Mouse (Mus musculus): ENCODE results near the gene Nap1l1. TPM values are rescaled to one million over a fixed set of nuclear protein-coding genes. Genes with fewer than 3 reads are reported as not detected.

Nap1l1 gene
- polyA plus RNA-seq, 1 experiment from 2014 or later: 127 TPM

DNA sequence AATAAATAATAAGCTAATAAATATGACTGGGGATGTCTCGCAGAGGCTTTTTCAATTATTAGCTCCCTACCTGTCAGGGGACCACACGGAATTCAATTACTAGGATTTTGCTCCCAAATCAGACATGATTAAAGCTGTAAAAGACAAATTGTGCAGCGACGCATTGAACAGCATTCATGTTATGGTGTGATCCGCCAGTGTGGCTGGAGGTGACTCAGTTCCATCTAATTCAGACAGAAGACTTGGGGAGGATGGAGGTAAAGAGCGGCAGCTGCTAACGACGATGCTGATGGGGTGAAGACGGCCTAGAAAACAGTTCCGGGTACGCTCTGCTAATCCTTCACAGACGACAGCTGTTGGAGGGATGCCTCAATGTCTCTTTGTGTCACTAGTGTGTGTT lies 50.9 kb downstream of the Nap1l1 start:
- Histone ChIP-seq H3K27ac (ENCODE audit: low read length) (no peak overlapping the region), H3K4me2 (replicated peaks; ENCODE audit: low read depth, low read length) (no peak overlapping the region), H3K4me1 (ENCODE audit: insufficient read depth, low read depth, low read length) (peaks cover 9% of the 10 kb centered on the region; the same call in 1 of the 2 replicates), H3K9ac (replicated peaks; ENCODE audit: low read depth) (no peak overlapping the region), H3K4me3 (ENCODE audit: low read depth, low read length) (no peak overlapping the region), H3K27me3 (replicated peaks; ENCODE audit: insufficient read depth, low read length) (no peaks in the 10 kb centered on the region), H3K9me3 (ENCODE audit: low read length) (no peaks in the 10 kb centered on the region), H3K36me3 (ENCODE audit: insufficient read depth, low read length) (no peaks in the 10 kb centered on the region)
- WGBS: 86% methylated on average over 12 of the region's 12 CpGs
- TF ChIP-seq CTCF (IDR thresholded peaks at IDR 0.05): no peak
- no peak for TF ChIP-seq EP300 (IDR thresholded peaks at IDR 0.05)
- ATAC-seq (no peak), DNase-seq (ENCODE audit: low spot score) (no peak)

DNA sequence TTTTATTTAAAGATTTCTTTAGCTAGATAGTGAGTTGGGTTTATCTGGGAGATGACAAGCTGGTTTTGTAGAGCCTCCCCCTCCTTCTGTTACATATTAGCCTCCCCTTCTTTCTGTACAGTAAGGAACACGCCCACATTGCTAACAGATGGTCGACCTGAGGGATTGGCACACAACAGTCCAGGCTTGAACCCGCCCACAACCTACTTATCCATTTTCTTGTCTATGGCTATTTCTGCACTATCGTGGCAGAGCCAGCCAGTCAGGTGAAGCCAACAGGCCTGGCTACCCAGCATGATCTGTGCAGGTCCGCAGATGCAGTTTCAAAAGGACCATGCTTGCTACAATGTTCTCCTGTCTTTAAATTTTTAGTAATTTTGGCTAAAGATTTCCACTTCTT lies 54.0 kb downstream of the Nap1l1 start:
- DNase-seq (ENCODE audit: low spot score) (no peak), ATAC-seq (no peak)
- H3K9me3 ChIP-seq (ENCODE audit: low read length): no peaks in the 10 kb centered on the region
- H3K27me3 ChIP-seq (replicated peaks; ENCODE audit: insufficient read depth, low read length): no peaks in the 10 kb centered on the region
- TF ChIP-seq EP300 (IDR thresholded peaks at IDR 0.05): no peak
- no peak for TF ChIP-seq CTCF (IDR thresholded peaks at IDR 0.05)
- H3K4me3 ChIP-seq (ENCODE audit: low read depth, low read length): no peak overlapping the region
- no peaks in the 10 kb centered on the region for H3K36me3 ChIP-seq (ENCODE audit: insufficient read depth, low read length)
- no peak overlapping the region for H3K4me2 ChIP-seq (replicated peaks; ENCODE audit: low read depth, low read length)
- H3K27ac ChIP-seq (ENCODE audit: low read length): no peak overlapping the region
- WGBS: 70% methylated on average over 5 of the region's 5 CpGs
- no peak overlapping the region for H3K9ac ChIP-seq (replicated peaks; ENCODE audit: low read depth)
- no peaks in the 10 kb centered on the region for H3K4me1 ChIP-seq (ENCODE audit: insufficient read depth, low read depth, low read length)

DNA sequence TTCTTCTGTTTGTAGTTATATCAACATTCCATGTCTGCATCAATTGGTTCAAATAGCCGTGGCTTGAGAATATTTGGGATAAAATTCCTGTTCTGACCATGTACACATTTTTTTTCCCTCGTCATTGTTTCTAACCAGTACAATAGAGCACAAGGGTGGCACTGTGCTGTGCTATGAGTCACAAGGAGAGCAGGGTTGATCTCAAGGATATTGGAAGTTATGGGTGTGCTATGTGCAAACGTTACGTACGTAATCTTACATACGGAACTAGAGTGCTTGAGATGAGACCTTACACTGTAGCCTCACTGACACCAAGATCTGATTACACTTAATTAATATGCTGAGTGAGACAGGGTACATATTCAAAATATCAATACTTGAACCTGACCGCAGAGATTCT lies 54.6 kb downstream of the Nap1l1 start:
- DNase-seq (ENCODE audit: low spot score) (no peak), ATAC-seq (no peak; the same call in 1 of the 2 replicates)
- H3K9ac ChIP-seq (replicated peaks; ENCODE audit: low read depth): no peak overlapping the region
- WGBS: 72% methylated on average over 7 of the region's 7 CpGs
- H3K9me3 ChIP-seq (ENCODE audit: low read length): no peaks in the 10 kb centered on the region
- H3K36me3 ChIP-seq (ENCODE audit: insufficient read depth, low read length): no peaks in the 10 kb centered on the region
- no peak overlapping the region for H3K4me3 ChIP-seq (ENCODE audit: low read depth, low read length)
- no peaks in the 10 kb centered on the region for H3K27me3 ChIP-seq (replicated peaks; ENCODE audit: insufficient read depth, low read length)
- no peak overlapping the region for H3K4me2 ChIP-seq (replicated peaks; ENCODE audit: low read depth, low read length)
- no peak for TF ChIP-seq CTCF (IDR thresholded peaks at IDR 0.05)
- TF ChIP-seq EP300 (IDR thresholded peaks at IDR 0.05): no peak
- no peak overlapping the region for H3K27ac ChIP-seq (ENCODE audit: low read length)
- H3K4me1 ChIP-seq (ENCODE audit: insufficient read depth, low read depth, low read length): no peaks in the 10 kb centered on the region

DNA sequence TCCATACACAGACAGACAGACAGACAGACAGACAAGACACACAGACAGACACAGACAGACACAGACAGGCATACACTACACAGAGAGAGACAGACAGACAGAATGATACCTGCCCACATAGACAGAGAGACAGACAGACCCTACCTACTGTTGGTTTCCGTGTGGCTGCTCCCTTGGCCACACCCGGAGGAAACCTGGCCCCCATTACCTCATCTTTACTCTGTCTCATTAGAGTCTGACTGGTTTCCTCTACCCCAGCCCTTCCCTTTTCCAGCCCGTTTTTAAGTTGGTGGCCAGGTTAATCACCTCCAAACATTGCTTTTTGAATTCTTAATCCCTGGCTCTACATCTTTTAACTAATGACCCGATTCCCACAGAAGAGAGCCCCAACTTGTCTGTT lies 55.3 kb downstream of the Nap1l1 start:
- 58% methylated on average over 4 of the region's 4 CpGs for WGBS
- Histone ChIP-seq H3K27me3 (replicated peaks; ENCODE audit: insufficient read depth, low read length) (no peaks in the 10 kb centered on the region), H3K4me2 (replicated peaks; ENCODE audit: low read depth, low read length) (no peak overlapping the region), H3K4me3 (ENCODE audit: low read depth, low read length) (no peak overlapping the region), H3K4me1 (ENCODE audit: insufficient read depth, low read depth, low read length) (no peaks in the 10 kb centered on the region), H3K9me3 (ENCODE audit: low read length) (no peaks in the 10 kb centered on the region), H3K36me3 (ENCODE audit: insufficient read depth, low read length) (no peaks in the 10 kb centered on the region), H3K9ac (replicated peaks; ENCODE audit: low read depth) (no peak overlapping the region), H3K27ac (ENCODE audit: low read length) (no peak overlapping the region)
- ATAC-seq: no peak
- no peak for DNase-seq (ENCODE audit: low spot score)
- TF ChIP-seq CTCF (IDR thresholded peaks at IDR 0.05) (no peak), EP300 (IDR thresholded peaks at IDR 0.05) (no peak)

DNA sequence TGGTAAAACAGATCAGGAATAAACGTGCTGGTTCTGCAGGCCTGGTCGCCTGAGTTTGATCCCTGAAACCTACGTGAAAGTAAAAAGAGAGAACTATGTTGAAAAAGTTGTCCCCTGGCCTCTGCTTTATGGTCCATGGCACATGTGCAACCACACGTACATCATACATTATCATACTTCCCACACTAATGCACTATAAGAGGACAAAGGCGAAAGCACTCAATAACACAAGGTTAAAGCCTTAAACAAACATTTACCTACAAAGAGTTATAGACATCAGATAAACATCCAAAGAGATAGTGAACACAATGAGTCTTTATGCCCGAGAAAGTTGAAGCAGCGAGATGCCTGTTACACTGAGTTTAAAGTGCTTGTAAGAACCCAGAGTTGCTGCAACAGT lies 57.4 kb downstream of the Nap1l1 start:
- TF ChIP-seq EP300 (IDR thresholded peaks at IDR 0.05) (no peak), CTCF (IDR thresholded peaks at IDR 0.05) (no peak)
- no peak overlapping the region for H3K4me3 ChIP-seq (ENCODE audit: low read depth, low read length)
- 61% methylated on average over 7 of the region's 7 CpGs for WGBS
- ATAC-seq (no peak), DNase-seq (ENCODE audit: low spot score) (no peak)
- no peaks in the 10 kb centered on the region for H3K27me3 ChIP-seq (replicated peaks; ENCODE audit: insufficient read depth, low read length)
- H3K9ac ChIP-seq (replicated peaks; ENCODE audit: low read depth): no peak overlapping the region
- H3K27ac ChIP-seq (ENCODE audit: low read length): no peak overlapping the region
- H3K36me3 ChIP-seq (ENCODE audit: insufficient read depth, low read length): no peaks in the 10 kb centered on the region
- H3K4me1 ChIP-seq (ENCODE audit: insufficient read depth, low read depth, low read length): no peaks in the 10 kb centered on the region
- H3K9me3 ChIP-seq (ENCODE audit: low read length): no peaks in the 10 kb centered on the region
- H3K4me2 ChIP-seq (replicated peaks; ENCODE audit: low read depth, low read length): no peak overlapping the region

DNA sequence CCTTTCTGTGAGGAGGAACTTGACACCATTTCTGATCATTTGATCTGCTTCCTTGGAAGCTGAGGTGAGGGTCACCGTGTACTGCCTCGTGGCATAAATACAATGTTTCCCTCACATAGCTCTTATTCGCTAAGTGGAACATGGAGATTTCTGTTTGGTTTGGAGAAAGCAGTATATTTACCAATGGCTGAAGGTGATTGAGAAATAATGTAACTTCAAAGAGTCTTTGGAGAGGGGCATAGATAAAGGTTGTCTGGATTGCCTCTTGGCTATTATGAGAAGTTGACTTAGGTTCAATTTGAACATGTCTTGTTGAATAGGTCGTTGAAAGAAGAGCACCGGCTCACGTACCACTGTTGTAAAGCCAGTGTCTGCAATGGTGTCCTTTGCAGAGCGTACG lies 61.7 kb downstream of the Nap1l1 start:
- Histone ChIP-seq H3K27me3 (replicated peaks; ENCODE audit: insufficient read depth, low read length) (no peaks in the 10 kb centered on the region), H3K36me3 (ENCODE audit: insufficient read depth, low read length) (no peaks in the 10 kb centered on the region), H3K4me3 (ENCODE audit: low read depth, low read length) (no peak overlapping the region), H3K9me3 (ENCODE audit: low read length) (no peaks in the 10 kb centered on the region), H3K4me1 (ENCODE audit: insufficient read depth, low read depth, low read length) (peaks cover 6% of the 10 kb centered on the region; the same call in 1 of the 2 replicates), H3K9ac (replicated peaks; ENCODE audit: low read depth) (no peak overlapping the region), H3K4me2 (replicated peaks; ENCODE audit: low read depth, low read length) (no peak overlapping the region), H3K27ac (ENCODE audit: low read length) (no peak overlapping the region)
- DNase-seq (ENCODE audit: low spot score): peak; percentile 38
- 46% methylated on average over 8 of the region's 8 CpGs for WGBS
- TF ChIP-seq CTCF (IDR thresholded peaks at IDR 0.05): no peak
- peak; percentile 72 for TF ChIP-seq EP300 (IDR thresholded peaks at IDR 0.05)
- peak; percentile 30 for ATAC-seq

DNA sequence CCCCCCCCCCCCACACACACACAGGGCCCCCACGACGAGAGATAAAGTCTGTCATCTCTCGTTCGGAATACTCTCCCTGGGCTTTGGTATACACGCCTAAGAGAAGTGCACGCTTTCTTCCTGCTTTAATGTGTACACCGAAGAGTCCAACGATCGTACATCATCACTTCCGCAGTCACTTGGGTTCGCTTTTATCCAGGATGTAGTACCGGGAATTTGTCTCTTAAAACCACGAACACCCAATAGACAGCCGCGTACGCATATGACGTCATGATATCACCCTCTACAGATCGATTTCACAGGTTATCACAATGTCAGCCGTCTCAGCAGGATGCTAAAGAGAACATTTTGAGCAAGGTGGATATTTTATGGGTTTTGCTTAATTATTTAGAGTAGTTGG lies 64.4 kb downstream of the Nap1l1 start:
- no peak for ATAC-seq
- WGBS: 40% methylated on average over 19 of the region's 19 CpGs
- TF ChIP-seq CTCF (IDR thresholded peaks at IDR 0.05) (no peak), EP300 (IDR thresholded peaks at IDR 0.05) (no peak)
- H3K36me3 ChIP-seq (ENCODE audit: insufficient read depth, low read length): no peaks in the 10 kb centered on the region
- H3K4me2 ChIP-seq (replicated peaks; ENCODE audit: low read depth, low read length): peak overlapping the region; percentile 56
- H3K27ac ChIP-seq (ENCODE audit: low read length): 0 out of 2 replicates have a peak overlapping the region, but pooled peaks have one; percentile 14
- no peaks in the 10 kb centered on the region for H3K27me3 ChIP-seq (replicated peaks; ENCODE audit: insufficient read depth, low read length)
- no peak overlapping the region; the same call in 1 of the 2 replicates for H3K9ac ChIP-seq (replicated peaks; ENCODE audit: low read depth)
- no peaks in the 10 kb centered on the region for H3K9me3 ChIP-seq (ENCODE audit: low read length)
- peaks cover 10% of the 10 kb centered on the region; the same call in 1 of the 2 replicates for H3K4me1 ChIP-seq (ENCODE audit: insufficient read depth, low read depth, low read length)
- peak overlapping the region; percentile 27; the same call in 1 of the 2 replicates for H3K4me3 ChIP-seq (ENCODE audit: low read depth, low read length)
- peak; percentile 26 for DNase-seq (ENCODE audit: low spot score)

Data from lung, postnatal 0 days (tissue).